In the genomic region with DNA sequence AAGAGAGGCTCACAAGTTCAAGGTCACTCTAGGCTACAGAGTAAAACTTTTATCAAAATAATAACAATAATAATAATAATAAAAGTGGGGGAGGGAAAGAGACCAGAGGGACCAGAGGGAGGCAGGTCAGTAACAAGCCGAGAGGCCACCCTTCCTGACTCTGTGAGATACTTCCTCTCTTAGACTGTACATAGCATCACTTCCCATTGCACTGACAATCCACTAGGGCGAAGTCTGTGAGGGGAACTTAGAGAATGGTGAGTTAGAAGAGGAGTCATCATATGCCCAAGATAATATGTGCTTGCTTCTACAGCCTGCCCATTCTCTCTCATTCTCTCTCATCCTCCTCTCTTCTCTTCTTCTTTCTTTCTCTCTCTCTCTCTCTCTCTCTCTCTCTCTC, we compare ENCODE assay signal across 13 mouse cellular contexts. TPM values are rescaled to one million over a fixed set of nuclear protein-coding genes. Genes with fewer than 3 reads are reported as not detected.
DNase-seq lines count a peak whose midpoint lies in the region; ATAC-seq and TF ChIP-seq lines count a peak whose summit lies in the region.
"Had no signal": no experiment of that assay in that cellular context is flagged by ENCODE, and none has a peak within 500 bp of the region (broad histone marks: within the 10 kb centered on the region; RNA-seq: fewer than 3 reads in every experiment).

No protein-coding gene starts in this region.

- H3K27me3 ChIP-seq in heart, embryonic 10.5 days (ENCODE audit: insufficient read depth, poor library complexity, severe bottlenecking) = no peaks in the 10 kb centered on the region
- H3K27me3 ChIP-seq in midbrain, postnatal 0 days (ENCODE audit: insufficient read depth, low read length) = no peaks in the 10 kb centered on the region
- H3K27me3 ChIP-seq in midbrain, embryonic 11.5 days (ENCODE audit: control insufficient read depth, insufficient read depth, low read length) = no peaks in the 10 kb centered on the region
- no peaks in the 10 kb centered on the region for H3K27me3 ChIP-seq in splenic B cell, adult 2 months (ENCODE audit: control insufficient read depth, insufficient read depth, low read length, poor library complexity, severe bottlenecking)
- 0 out of 2 replicates have a peak, but pooled peaks cover 6% of the 10 kb centered on the region for H3K27me3 ChIP-seq in hindbrain, embryonic 10.5 days (ENCODE audit: insufficient read depth, poor library complexity, severe bottlenecking)
- H3K27me3 ChIP-seq: forebrain, embryonic 13.5 days had no signal

- H3K4me1 ChIP-seq in heart, embryonic 10.5 days = peaks cover 15% of the 10 kb centered on the region
- peaks cover 5% of the 10 kb centered on the region; the same call in 1 of the 2 replicates for H3K4me1 ChIP-seq in midbrain, postnatal 0 days (ENCODE audit: insufficient read depth, low read length)
- peaks cover 5% of the 10 kb centered on the region; the same call in 1 of the 2 replicates for H3K4me1 ChIP-seq in midbrain, embryonic 11.5 days (ENCODE audit: control insufficient read depth, insufficient read depth, low read length)
- peaks cover 20% of the 10 kb centered on the region for H3K4me1 ChIP-seq in hindbrain, embryonic 10.5 days (replicated peaks)

- H3K9me3 ChIP-seq in heart, embryonic 10.5 days = no peaks in the 10 kb centered on the region
- no peaks in the 10 kb centered on the region for H3K9me3 ChIP-seq in midbrain, postnatal 0 days (ENCODE audit: low read length)
- H3K9me3 ChIP-seq in midbrain, embryonic 11.5 days (ENCODE audit: control insufficient read depth, low read length) = no peaks in the 10 kb centered on the region
- H3K9me3 ChIP-seq in hindbrain, embryonic 10.5 days = no peaks in the 10 kb centered on the region
- H3K9me3 ChIP-seq: forebrain, embryonic 13.5 days had no signal

- intact Hi-C loops in heart, postnatal 36 days (cut with DNase I) = no loop called here

- WGBS in heart, embryonic 10.5 days = 68% methylated on average over 2 of the region's 2 CpGs
- 70% methylated on average over 2 of the region's 2 CpGs for WGBS in midbrain, postnatal 0 days
- 89% methylated on average over 2 of the region's 2 CpGs for WGBS in midbrain, embryonic 11.5 days
- 78% methylated on average over 2 of the region's 2 CpGs for WGBS in hindbrain, embryonic 10.5 days

- ATAC-seq in midbrain, postnatal 0 days (ENCODE audit: low FRiP score) = no peak
- no peak for ATAC-seq in midbrain, embryonic 11.5 days (ENCODE audit: low FRiP score)
- ATAC-seq in hematopoietic stem cell, adult 5-6 weeks (replicated peaks in 1 of 2; ENCODE audit: insufficient read depth in 1 of 2, low FRiP score in 2 of 2, low TSS enrichment in 1 of 2, low read depth in 1 of 2, poor library complexity in 2 of 2, severe bottlenecking in 2 of 2) = peak; percentile 55 to 66
- ATAC-seq: forebrain, embryonic 13.5 days had no signal

- H3K36me3 ChIP-seq in heart, embryonic 10.5 days = no peaks in the 10 kb centered on the region
- H3K36me3 ChIP-seq in midbrain, postnatal 0 days (ENCODE audit: insufficient read depth, low read length) = no peaks in the 10 kb centered on the region
- H3K36me3 ChIP-seq in midbrain, embryonic 11.5 days (ENCODE audit: control insufficient read depth, insufficient read depth, low read length) = no peaks in the 10 kb centered on the region
- H3K36me3 ChIP-seq in splenic B cell, adult 2 months (ENCODE audit: control insufficient read depth, insufficient read depth, low read length, poor library complexity, severe bottlenecking) = no peaks in the 10 kb centered on the region; the same call in 1 of the 2 replicates
- peaks cover 12% of the 10 kb centered on the region for H3K36me3 ChIP-seq in hindbrain, embryonic 10.5 days

- H3K9ac ChIP-seq in midbrain, postnatal 0 days (replicated peaks; ENCODE audit: low read length, poor library complexity, severe bottlenecking) = no peak overlapping the region
- H3K9ac ChIP-seq in midbrain, embryonic 11.5 days (ENCODE audit: low read length) = no peak overlapping the region
- H3K9ac ChIP-seq: forebrain, embryonic 13.5 days had no signal

- TF ChIP-seq CTCF in midbrain, postnatal 0 days (IDR thresholded peaks at IDR 0.05) = peak; percentile 16; the same call in 1 of the 2 replicates

- H3K4me2 ChIP-seq in midbrain, postnatal 0 days (ENCODE audit: low read depth, low read length, poor library complexity, severe bottlenecking) = no peak overlapping the region
- no peak overlapping the region for H3K4me2 ChIP-seq in midbrain, embryonic 11.5 days
- H3K4me2 ChIP-seq: forebrain, embryonic 13.5 days had no signal

- no peak overlapping the region for H3K27ac ChIP-seq in heart, embryonic 10.5 days
- no peak overlapping the region for H3K27ac ChIP-seq in midbrain, postnatal 0 days (ENCODE audit: low read depth, low read length)
- H3K27ac ChIP-seq in midbrain, embryonic 11.5 days (ENCODE audit: low read depth, low read length) = no peak overlapping the region
- no peak overlapping the region for H3K27ac ChIP-seq in hindbrain, embryonic 10.5 days
- H3K27ac ChIP-seq: forebrain, embryonic 13.5 days had no signal

- H3K4me3 ChIP-seq in heart, embryonic 10.5 days = no peak overlapping the region
- H3K4me3 ChIP-seq in midbrain, postnatal 0 days (ENCODE audit: low read depth, low read length) = no peak overlapping the region
- no peak overlapping the region for H3K4me3 ChIP-seq in midbrain, embryonic 11.5 days (ENCODE audit: low read depth, low read length)
- no peak overlapping the region for H3K4me3 ChIP-seq in hindbrain, embryonic 10.5 days
- H3K4me3 ChIP-seq: forebrain, embryonic 13.5 days; myocyte had no signal

- peak; percentile 58 for DNase-seq in heart, embryonic 10.5 days (ENCODE audit: low spot score)
- no peak for DNase-seq in heart, postnatal 36 days
- no peak for DNase-seq in midbrain, postnatal 0 days (ENCODE audit: low spot score)
- no peak for DNase-seq in midbrain, embryonic 11.5 days (ENCODE audit: low spot score, missing footprints)
- peak; percentile 74 for DNase-seq in splenic B cell, adult 2 months (ENCODE audit: low read depth, low spot score)
- no peak for DNase-seq in adrenal gland, postnatal 14 days
- no peak for DNase-seq in hindbrain, embryonic 10.5 days (ENCODE audit: low spot score)
- DNase-seq: kidney, postnatal 10 days; thymus, adult 2 months had no signal

RNA-seq across cellular contexts. Expression of gene Rab43, which starts 5.9 kb away (rescaled TPM):
- 4.4 and 5.1 TPM in 2 replicates for polyA plus RNA-seq in heart, embryonic 10.5 days (2016; fragmentation: Nextera tagmentation; extraction: Ambion mirVana)
- total RNA-seq in heart, postnatal 36 days (2021) = 10 to 100 TPM; 10.7 to 11.1 TPM
- 23.2 and 31.6 TPM in 2 replicates for total RNA-seq in midbrain, postnatal 0 days (2014; rRNA removed)
- 7.7 and 9.9 TPM in 2 replicates for polyA plus RNA-seq in midbrain, postnatal 0 days (2015; fragmentation: Nextera tagmentation; extraction: Ambion mirVana)
- polyA plus RNA-seq in midbrain, embryonic 11.5 days (2014; fragmentation: Nextera tagmentation; extraction: Ambion mirVana) = 7.7 and 8.0 TPM in 2 replicates
- 17.5 and 27.6 TPM in 2 replicates for total RNA-seq in hematopoietic stem cell, adult 5-6 weeks (2017)
- 27.8 and 33.2 TPM in 2 replicates for total RNA-seq in adrenal gland, postnatal 14 days (2021)
- polyA plus RNA-seq in hindbrain, embryonic 10.5 days (2016; fragmentation: Nextera tagmentation; extraction: Ambion mirVana) = 7.9 and 8.1 TPM in 2 replicates

RNA-seq across cellular contexts. Expression of gene Gp9, which starts 28.2 kb away (rescaled TPM):
- 4.8 and 6.2 TPM in 2 replicates for polyA plus RNA-seq in heart, embryonic 10.5 days (2016; fragmentation: Nextera tagmentation; extraction: Ambion mirVana)
- total RNA-seq in heart, postnatal 36 days (2021) = 1 to 10 TPM in 1 of 2 experiments, under 1 TPM in 1; 0.94 to 1.1 TPM
- total RNA-seq in midbrain, postnatal 0 days (2014; rRNA removed) = 1.7 TPM in 1 of 2 replicates, not detected in the other
- polyA plus RNA-seq in midbrain, postnatal 0 days (2015; fragmentation: Nextera tagmentation; extraction: Ambion mirVana) = not detected in 2 replicates
- polyA plus RNA-seq in midbrain, embryonic 11.5 days (2014; fragmentation: Nextera tagmentation; extraction: Ambion mirVana) = 1.8 and 2.5 TPM in 2 replicates
- 3.6 and 9.3 TPM in 2 replicates for total RNA-seq in hematopoietic stem cell, adult 5-6 weeks (2017)
- 0.52 and 0.60 TPM in 2 replicates for total RNA-seq in adrenal gland, postnatal 14 days (2021)
- polyA plus RNA-seq in hindbrain, embryonic 10.5 days (2016; fragmentation: Nextera tagmentation; extraction: Ambion mirVana) = 3.0 and 3.1 TPM in 2 replicates
- total RNA-seq: gastrocnemius, adult 8-10 months had no signal
- polyA plus RNA-seq: myocyte had no signal

RNA-seq across cellular contexts. Expression of gene Gm45140, which starts 29.6 kb away (rescaled TPM):
- 2.3 and 2.5 TPM in 2 replicates for polyA plus RNA-seq in heart, embryonic 10.5 days (2016; fragmentation: Nextera tagmentation; extraction: Ambion mirVana)
- total RNA-seq in heart, postnatal 36 days (2021) = 1 to 10 TPM in 1 of 2 experiments, under 1 TPM in 1; 0.79 to 2.0 TPM
- total RNA-seq in midbrain, postnatal 0 days (2014; rRNA removed) = 5.4 TPM in 1 of 2 replicates, not detected in the other
- 1.2 and 1.8 TPM in 2 replicates for polyA plus RNA-seq in midbrain, postnatal 0 days (2015; fragmentation: Nextera tagmentation; extraction: Ambion mirVana)
- 1.9 and 4.0 TPM in 2 replicates for polyA plus RNA-seq in midbrain, embryonic 11.5 days (2014; fragmentation: Nextera tagmentation; extraction: Ambion mirVana)
- total RNA-seq in hematopoietic stem cell, adult 5-6 weeks (2017) = 18.1 and 24.7 TPM in 2 replicates
- total RNA-seq in adrenal gland, postnatal 14 days (2021) = 4.1 and 6.1 TPM in 2 replicates
- 0.77 and 1.7 TPM in 2 replicates for polyA plus RNA-seq in hindbrain, embryonic 10.5 days (2016; fragmentation: Nextera tagmentation; extraction: Ambion mirVana)

RNA-seq across cellular contexts. Expression of gene Isy1, which starts 32.6 kb away (rescaled TPM):
- polyA plus RNA-seq in heart, embryonic 10.5 days (2016; fragmentation: Nextera tagmentation; extraction: Ambion mirVana) = 31.6 and 44.0 TPM in 2 replicates
- total RNA-seq in heart, postnatal 36 days (2021) = 10 to 100 TPM; 18.7 to 18.9 TPM
- total RNA-seq in midbrain, postnatal 0 days (2014; rRNA removed) = 21.7 and 22.5 TPM in 2 replicates
- 20.7 and 25.9 TPM in 2 replicates for polyA plus RNA-seq in midbrain, postnatal 0 days (2015; fragmentation: Nextera tagmentation; extraction: Ambion mirVana)
- 66.4 and 71.5 TPM in 2 replicates for polyA plus RNA-seq in midbrain, embryonic 11.5 days (2014; fragmentation: Nextera tagmentation; extraction: Ambion mirVana)
- 131 and 197 TPM in 2 replicates for total RNA-seq in hematopoietic stem cell, adult 5-6 weeks (2017)
- total RNA-seq in adrenal gland, postnatal 14 days (2021) = 41.0 and 42.3 TPM in 2 replicates
- polyA plus RNA-seq in hindbrain, embryonic 10.5 days (2016; fragmentation: Nextera tagmentation; extraction: Ambion mirVana) = 50.7 and 68.0 TPM in 2 replicates

RNA-seq across cellular contexts. Expression of gene Cnbp, which starts 44.9 kb away (rescaled TPM):
- 999 and 1,260 TPM in 2 replicates for polyA plus RNA-seq in heart, embryonic 10.5 days (2016; fragmentation: Nextera tagmentation; extraction: Ambion mirVana)
- 100 to 1,000 TPM; 303 to 349 TPM for total RNA-seq in heart, postnatal 36 days (2021)
- 178 and 197 TPM in 2 replicates for total RNA-seq in midbrain, postnatal 0 days (2014; rRNA removed)
- polyA plus RNA-seq in midbrain, postnatal 0 days (2015; fragmentation: Nextera tagmentation; extraction: Ambion mirVana) = 550 and 577 TPM in 2 replicates
- 1,266 and 1,289 TPM in 2 replicates for polyA plus RNA-seq in midbrain, embryonic 11.5 days (2014; fragmentation: Nextera tagmentation; extraction: Ambion mirVana)
- 1,326 and 1,457 TPM in 2 replicates for total RNA-seq in hematopoietic stem cell, adult 5-6 weeks (2017)
- 392 and 410 TPM in 2 replicates for total RNA-seq in adrenal gland, postnatal 14 days (2021)
- polyA plus RNA-seq in hindbrain, embryonic 10.5 days (2016; fragmentation: Nextera tagmentation; extraction: Ambion mirVana) = 1,080 and 1,309 TPM in 2 replicates

Comparison
In these comparisons a context has a peak if more than half of its experiments do, and no peak if none do; other contexts are left out.
1. DNase-seq: peak in heart, embryonic 10.5 days (single experiment) and splenic B cell, adult 2 months (single experiment); none in heart, postnatal 36 days (0 of 2), midbrain, postnatal 0 days (single experiment), midbrain, embryonic 11.5 days (single experiment), adrenal gland, postnatal 14 days (single experiment) and hindbrain, embryonic 10.5 days (single experiment).
2. ATAC-seq: peak in hematopoietic stem cell, adult 5-6 weeks (2 of 2); none in midbrain, postnatal 0 days (single experiment) and midbrain, embryonic 11.5 days (single experiment).